Mouse (Mus musculus): ENCODE results near the gene Foxl2. TPM values are rescaled to one million over a fixed set of nuclear protein-coding genes. Genes with fewer than 3 reads are reported as not detected.

Gene Foxl2
- polyA plus RNA-seq, 2 experiments from 2014 or later: not detected

- no peak for ATAC-seq
These were observed 7.5 kb downstream of the Foxl2 start for GRCm38 (mm10) chr9:98962478-98963142.

- ATAC-seq: no peak
These were observed 8.6 kb downstream of the Foxl2 start for GRCm38 (mm10) chr9:98963661-98964060.

GRCm38 (mm10) chr9:98965084-98965483 is 10.0 kb downstream of the Foxl2 start:
- ATAC-seq: peak; percentile 41

GRCm38 (mm10) chr9:98973101-98973521 is 18.0 kb downstream of the Foxl2 start:
- ATAC-seq: peak; percentile 33

- ATAC-seq: no peak
These were observed 18.5 kb downstream of the Foxl2 start for GRCm38 (mm10) chr9:98973561-98973960.

- no peak for ATAC-seq
These were observed 19.8 kb downstream of the Foxl2 start for GRCm38 (mm10) chr9:98974898-98975297.

- no peak for ATAC-seq
These were observed 21.0 kb downstream of the Foxl2 start for GRCm38 (mm10) chr9:98976081-98976480.

GRCm38 (mm10) chr9:98976520-98976919 is 21.4 kb downstream of the Foxl2 start:
- no peak for ATAC-seq

GRCm38 (mm10) chr9:98979431-98980416 is 24.6 kb downstream of the Foxl2 start:
- ATAC-seq: peak; percentile 94

GRCm38 (mm10) chr9:98985800-98986475 is 30.9 kb downstream of the Foxl2 start, which contains the start of gene Faim:
Gene Faim (plus strand): TSS chr9:98986373.
- peak; percentile 94 for ATAC-seq

GRCm38 (mm10) chr9:98986476-98987096 is 31.5 kb downstream of the Foxl2 start:
- ATAC-seq: peak; percentile 27

GRCm38 (mm10) chr9:98987131-98987530 is 32.0 kb downstream of the Foxl2 start:
- ATAC-seq: peak; percentile 27

- peak; percentile 73 for ATAC-seq
These were observed 39.0 kb downstream of the Foxl2 start for GRCm38 (mm10) chr9:98994103-98994502.

- no peak for ATAC-seq
These were observed 44.8 kb downstream of the Foxl2 start for GRCm38 (mm10) chr9:98999881-99000339.

GRCm38 (mm10) chr9:99001326-99001725 is 46.2 kb downstream of the Foxl2 start:
- ATAC-seq: no peak

Other genes starting within 250 kb of the Foxl2 start
- gene Prr23a1, start 112.8 kb upstream of the Foxl2 start, polyA plus RNA-seq (2017; shearing (Covaris generic)): not detected
- not detected for gene Prr23a2, start 98.8 kb upstream of the Foxl2 start, polyA plus RNA-seq (2017; shearing (Covaris generic))
- not detected for gene Prr23a3, start 90.5 kb upstream of the Foxl2 start, polyA plus RNA-seq (2017; shearing (Covaris generic))
- gene 7420426K07Rik, start 52.2 kb upstream of the Foxl2 start, polyA plus RNA-seq (2017; shearing (Covaris generic)): not detected
- gene Faim, start 31.1 kb downstream of the Foxl2 start, polyA plus RNA-seq (2017; shearing (Covaris generic)): 10 to 100 TPM; 48.3 to 57.8 TPM
- under 1 TPM; 0.81 to 0.97 TPM for gene Gm1123, start 80.4 kb downstream of the Foxl2 start, polyA plus RNA-seq (2017; shearing (Covaris generic))
- 1 to 10 TPM in 1 of 2 experiments, under 1 TPM in 1; 0.81 to 1.3 TPM for gene Pik3cb, start 185.3 kb downstream of the Foxl2 start, polyA plus RNA-seq (2017; shearing (Covaris generic))

All from CD4-positive, CD25-positive, alpha-beta regulatory T cell, adult 4 months (primary cell).